Mouse (Mus musculus): ENCODE data around the gene Fgf22. TPM values are rescaled to one million over a fixed set of nuclear protein-coding genes. Genes with fewer than 3 reads are reported as not detected.

The Fgf22 gene
- total RNA-seq, 2 experiments from 2014 or later = not detected

DNA sequence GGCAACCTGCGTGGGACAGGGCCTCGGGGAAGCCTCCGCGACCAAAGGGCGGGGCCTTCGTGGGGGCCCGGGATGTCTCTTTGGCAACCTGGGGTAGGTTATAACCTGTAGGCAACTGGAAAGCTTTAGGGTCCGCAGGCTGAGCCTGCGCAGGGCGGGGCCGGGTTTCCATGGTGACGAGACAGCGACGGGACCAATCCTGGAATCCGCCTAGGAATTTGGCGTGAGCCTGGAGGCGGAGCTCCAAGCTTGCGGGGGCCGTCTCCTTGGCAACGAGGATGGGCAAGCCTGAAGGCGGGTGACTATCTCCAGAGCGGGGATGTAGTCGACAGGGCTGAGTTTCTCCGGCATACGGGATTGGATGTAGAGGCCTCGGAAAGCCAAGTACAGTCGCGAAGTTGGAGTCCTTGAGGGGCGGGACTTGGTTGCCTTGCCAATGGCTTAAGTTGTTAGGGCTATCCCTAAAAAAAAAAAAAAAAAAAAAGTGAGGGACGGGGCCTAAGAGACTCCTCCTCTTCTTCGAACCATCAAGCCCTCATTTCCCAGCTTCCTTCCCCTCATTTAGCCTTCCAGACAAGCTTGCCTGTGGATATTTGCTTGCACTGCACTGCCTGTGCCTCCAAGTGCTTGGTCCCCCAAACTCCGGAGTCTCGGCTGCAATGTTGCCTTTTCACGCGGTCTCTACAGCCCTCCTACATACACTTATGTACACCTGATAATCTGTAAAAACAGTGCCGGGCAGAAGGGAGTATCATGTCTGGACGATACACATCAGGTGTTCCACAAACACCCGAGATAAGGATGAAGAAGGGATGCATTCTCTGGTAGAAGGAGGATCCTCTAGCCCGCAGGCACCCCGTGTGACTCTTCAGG, 12.7 kb downstream of the Fgf22 start:
- DNase-seq = peak; percentile 94

- peak; percentile 82 for DNase-seq
Observed at GRCm38 (mm10) chr10:79768400-79768799, 13.5 kb downstream of the Fgf22 start.

- no peak for DNase-seq
Observed at GRCm38 (mm10) chr10:79769329-79769728, 14.5 kb downstream of the Fgf22 start.

DNA sequence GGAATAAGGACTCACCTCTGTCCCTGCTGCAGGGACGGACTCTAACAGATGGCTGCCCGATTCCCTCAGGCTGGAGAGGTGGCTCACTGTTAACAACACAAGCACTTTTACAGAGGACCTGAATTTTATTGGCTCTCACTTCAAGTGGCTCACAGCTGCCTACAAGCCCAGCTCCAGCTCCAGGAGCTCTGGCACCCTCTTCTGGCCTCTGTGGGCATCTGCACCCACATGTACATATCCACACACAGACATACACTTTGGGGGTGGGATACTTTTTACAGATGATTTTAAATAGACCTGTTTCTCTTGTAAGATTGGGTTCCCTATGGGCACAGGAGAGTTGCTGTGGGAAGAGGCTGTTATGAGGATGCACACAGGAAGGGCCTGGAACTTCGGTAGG, 17.4 kb downstream of the Fgf22 start:
- DNase-seq = no peak

- DNase-seq = no peak
Observed at GRCm38 (mm10) chr10:79773208-79773607, 18.3 kb downstream of the Fgf22 start.

- no peak for DNase-seq
Observed at GRCm38 (mm10) chr10:79774486-79775279, 19.8 kb downstream of the Fgf22 start.

DNA sequence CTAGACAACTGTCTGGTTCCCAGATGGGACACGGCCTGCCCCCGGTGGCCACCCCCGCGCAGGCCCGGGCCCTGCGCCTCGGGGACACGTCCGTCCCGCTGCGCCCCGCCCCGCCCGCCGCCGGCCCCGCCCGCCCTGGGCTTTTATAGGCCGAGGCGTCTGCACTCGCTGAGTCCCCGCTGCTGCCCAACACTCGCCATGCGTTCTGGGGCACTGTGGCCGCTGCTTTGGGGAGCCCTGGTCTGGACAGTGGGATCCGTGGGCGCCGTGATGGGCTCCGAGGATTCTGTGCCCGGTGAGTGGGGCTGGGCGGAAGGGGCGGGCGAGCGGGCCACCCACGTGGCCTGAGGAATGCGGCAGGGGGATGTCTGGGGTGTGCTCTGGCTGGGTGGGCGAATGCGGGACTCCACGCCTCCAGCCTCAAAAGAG, 22.2 kb downstream of the Fgf22 start, which contains the start of gene Fstl3:
Gene Fstl3 (plus strand): TSS at position 170 of the 429 bp plus-strand sequence.
- peak; percentile 69 for DNase-seq

DNA sequence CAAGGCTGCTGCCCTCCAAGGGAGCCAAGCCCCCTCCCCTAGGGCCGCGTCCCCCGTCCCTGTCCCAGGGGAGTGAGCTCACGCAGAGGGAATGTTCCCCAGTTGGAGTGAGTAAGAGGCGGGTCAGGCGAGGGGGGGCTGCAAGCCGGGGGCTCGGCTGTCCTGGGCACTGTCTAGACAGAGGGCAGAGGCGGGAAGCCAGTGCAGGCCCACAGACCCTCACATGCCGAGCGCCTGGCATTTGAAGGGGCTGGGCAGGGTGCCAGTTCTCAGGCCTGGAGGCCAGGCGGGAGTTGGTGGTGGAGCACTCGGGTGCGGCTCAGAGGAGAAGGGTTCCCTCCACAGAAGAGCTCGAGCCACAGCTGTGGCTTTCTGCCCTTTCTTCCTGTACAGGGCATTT, 23.1 kb downstream of the Fgf22 start:
- peak; percentile 69 for DNase-seq

GRCm38 (mm10) chr10:79779193-79779592, 24.3 kb downstream of the Fgf22 start:
- DNase-seq = no peak

GRCm38 (mm10) chr10:79779784-79780663, 25.1 kb downstream of the Fgf22 start:
- DNase-seq = peak; percentile 97

DNA sequence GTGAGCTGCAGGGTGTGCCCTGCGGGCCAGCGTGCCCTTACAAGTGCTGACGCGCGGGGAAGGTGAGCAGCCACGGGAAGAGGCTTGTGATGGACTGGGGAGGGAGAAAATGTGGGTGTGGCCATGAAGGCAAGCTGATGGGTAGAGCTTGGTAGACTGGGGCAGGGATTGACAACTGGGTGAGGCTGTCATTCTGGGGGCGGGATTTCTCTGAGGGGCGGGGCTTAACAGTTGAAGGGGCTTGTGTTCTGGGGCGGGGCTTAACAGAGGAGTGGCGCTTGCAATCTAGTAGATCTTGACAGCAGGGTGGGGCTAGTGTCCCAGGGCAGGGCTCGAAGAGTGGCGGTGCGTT, 25.8 kb downstream of the Fgf22 start:
- DNase-seq = no peak

DNA sequence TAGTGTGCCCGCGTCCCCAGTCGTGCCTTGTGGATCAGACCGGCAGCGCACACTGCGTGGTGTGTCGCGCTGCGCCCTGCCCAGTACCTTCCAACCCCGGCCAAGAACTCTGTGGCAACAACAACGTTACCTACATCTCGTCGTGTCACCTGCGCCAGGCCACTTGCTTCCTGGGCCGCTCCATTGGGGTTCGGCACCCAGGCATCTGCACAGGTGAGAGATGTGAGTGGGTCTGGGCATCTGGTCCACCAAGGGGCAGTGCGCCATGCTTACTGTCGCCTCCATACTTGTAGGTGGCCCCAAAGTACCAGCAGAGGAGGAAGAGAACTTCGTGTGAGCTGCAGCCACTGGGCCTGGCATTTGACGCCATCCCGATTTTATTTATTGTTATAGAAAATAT, 26.3 kb downstream of the Fgf22 start:
- no peak for DNase-seq

- DNase-seq = no peak
Observed at GRCm38 (mm10) chr10:79781956-79782355, 27.1 kb downstream of the Fgf22 start.

- no peak for DNase-seq
Observed at GRCm38 (mm10) chr10:79783050-79783449, 28.2 kb downstream of the Fgf22 start.

- DNase-seq = peak; percentile 68
Observed at GRCm38 (mm10) chr10:79783920-79784800, 29.3 kb downstream of the Fgf22 start.

GRCm38 (mm10) chr10:79788386-79789158, 33.7 kb downstream of the Fgf22 start:
- peak; percentile 88 for DNase-seq

DNA sequence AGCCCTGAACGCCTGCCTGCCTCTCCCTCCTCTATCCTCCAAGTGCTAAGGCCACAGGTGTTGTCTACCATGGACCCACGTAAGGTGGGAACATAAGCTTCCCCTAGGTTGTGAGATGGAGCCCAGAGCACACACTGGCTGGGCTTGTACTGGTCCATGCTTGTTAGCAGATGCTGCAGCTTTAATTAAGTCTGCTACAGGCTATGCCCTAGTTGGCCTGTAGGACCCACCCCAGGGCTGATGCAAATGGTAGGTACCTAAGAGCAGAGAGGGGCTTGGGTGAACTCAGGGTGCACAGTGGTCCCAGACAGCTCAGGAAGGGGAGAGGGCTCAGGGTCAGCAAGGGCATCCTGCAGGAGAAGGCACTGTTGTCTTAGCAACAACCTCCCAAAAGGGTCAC, 34.7 kb downstream of the Fgf22 start:
- DNase-seq = no peak

DNA sequence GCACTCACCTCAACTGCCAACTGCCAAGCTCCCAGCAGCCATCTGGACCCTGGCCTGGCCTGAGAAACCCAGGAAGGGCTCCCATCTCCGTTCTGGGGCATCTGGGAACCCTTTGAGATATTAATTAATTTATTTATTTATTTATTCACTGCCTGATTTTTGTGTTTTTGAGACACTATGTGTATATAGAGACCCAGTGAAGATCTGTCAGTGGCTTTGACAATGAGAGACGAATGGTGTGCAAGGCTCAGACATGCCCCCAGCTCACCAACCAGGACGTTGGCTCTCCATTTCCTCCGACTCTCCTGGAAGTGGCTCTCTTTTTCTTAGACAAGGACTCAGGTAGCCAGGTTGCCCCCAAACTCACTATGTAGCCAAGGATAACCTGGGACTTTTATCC, 36.0 kb downstream of the Fgf22 start, which contains the start of gene Prss57:
Gene Prss57 (minus strand): TSS at position 101 of the 400 bp plus-strand sequence.
- DNase-seq = no peak

- DNase-seq = no peak
Observed at GRCm38 (mm10) chr10:79792339-79793040, 37.6 kb downstream of the Fgf22 start.
